Mouse (Mus musculus): Measurements from ENCODE around the gene Gba. TPM values are rescaled to one million over a fixed set of nuclear protein-coding genes. Genes with fewer than 3 reads are reported as not detected.

The Gba gene
- polyA plus RNA-seq, 1 experiment from 2014 or later = 53.7 TPM

GRCm38 (mm10) chr3:89187197-89187596, 15.5 kb upstream of the Gba start:
- peaks cover 31% of the 10 kb centered on the region for H3K4me1 ChIP-seq (replicated peaks)

DNA sequence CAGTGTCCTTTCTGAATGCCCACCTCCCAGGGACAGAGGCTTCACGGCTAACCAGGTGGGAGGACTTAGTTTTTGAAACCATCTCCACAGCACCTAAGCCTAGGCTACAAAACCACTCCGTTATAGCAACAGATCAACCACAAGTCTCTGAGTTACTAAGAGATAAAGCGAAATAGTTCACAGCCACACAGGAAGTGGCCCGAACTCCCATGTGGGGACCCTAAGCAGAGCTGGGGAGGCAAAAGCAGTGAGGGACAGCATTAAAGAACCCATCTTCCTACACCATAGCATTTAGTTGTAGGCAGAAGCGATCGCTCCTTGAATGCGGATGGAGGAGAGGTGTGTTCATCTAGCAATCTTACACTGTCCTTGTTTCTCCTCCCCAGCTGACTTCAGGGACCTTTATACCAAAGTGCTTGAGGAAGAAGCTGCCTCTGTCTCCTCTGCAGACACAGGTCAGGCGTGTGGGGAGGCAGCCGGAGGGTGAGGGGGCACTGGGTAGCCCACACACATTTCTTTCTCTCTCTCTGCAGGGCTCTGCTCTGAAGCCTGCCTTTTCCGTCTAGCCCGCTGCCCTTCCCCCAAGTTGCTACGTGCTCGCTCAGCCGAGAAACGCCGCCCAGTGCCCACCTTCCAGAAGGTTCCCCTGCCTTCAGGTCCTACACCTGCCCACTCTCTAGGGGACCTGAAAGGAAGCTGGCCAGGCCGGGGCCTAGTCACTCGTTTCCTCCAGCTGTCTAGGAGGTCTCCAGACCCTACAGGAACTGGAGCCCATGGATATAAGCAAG, 14.8 kb upstream of the Gba start:
- no peaks in the 10 kb centered on the region for H3K27me3 ChIP-seq (replicated peaks)
- no peak overlapping the region for H3K4me3 ChIP-seq (replicated peaks)
- no peaks in the 10 kb centered on the region for H3K9me3 ChIP-seq
- no peak overlapping the region for H3K27ac ChIP-seq
- ATAC-seq = no peak
- H3K4me1 ChIP-seq (replicated peaks) = peaks cover 25% of the 10 kb centered on the region
- H3K9ac ChIP-seq = no peak overlapping the region
- no peaks in the 10 kb centered on the region for H3K36me3 ChIP-seq
- WGBS = 86% methylated on average over 18 of the region's 18 CpGs
- no peak overlapping the region for H3K4me2 ChIP-seq (replicated peaks)

More at GRCm38 (mm10) chr3:89187197-89187596, 15.5 kb upstream of the Gba start:
- Histone ChIP-seq H3K36me3 (0 out of 2 replicates have a peak, but pooled peaks cover 4% of the 10 kb centered on the region), H3K27me3 (replicated peaks) (no peaks in the 10 kb centered on the region), H3K9ac (no peak overlapping the region), H3K4me2 (replicated peaks) (no peak overlapping the region), H3K27ac (no peak overlapping the region), H3K9me3 (no peaks in the 10 kb centered on the region), H3K4me3 (replicated peaks) (no peak overlapping the region)
- ATAC-seq = no peak
- WGBS = 57% methylated on average over 23 of the region's 23 CpGs

GRCm38 (mm10) chr3:89188478-89188875, 14.3 kb upstream of the Gba start:
- Histone ChIP-seq H3K4me1 (replicated peaks) (peaks cover 22% of the 10 kb centered on the region), H3K27me3 (replicated peaks) (no peaks in the 10 kb centered on the region), H3K9ac (no peak overlapping the region), H3K9me3 (no peaks in the 10 kb centered on the region), H3K36me3 (no peaks in the 10 kb centered on the region), H3K4me2 (replicated peaks) (no peak overlapping the region), H3K27ac (no peak overlapping the region), H3K4me3 (replicated peaks) (no peak overlapping the region)
- ATAC-seq = no peak
- 75% methylated on average over 12 of the region's 12 CpGs for WGBS

DNA sequence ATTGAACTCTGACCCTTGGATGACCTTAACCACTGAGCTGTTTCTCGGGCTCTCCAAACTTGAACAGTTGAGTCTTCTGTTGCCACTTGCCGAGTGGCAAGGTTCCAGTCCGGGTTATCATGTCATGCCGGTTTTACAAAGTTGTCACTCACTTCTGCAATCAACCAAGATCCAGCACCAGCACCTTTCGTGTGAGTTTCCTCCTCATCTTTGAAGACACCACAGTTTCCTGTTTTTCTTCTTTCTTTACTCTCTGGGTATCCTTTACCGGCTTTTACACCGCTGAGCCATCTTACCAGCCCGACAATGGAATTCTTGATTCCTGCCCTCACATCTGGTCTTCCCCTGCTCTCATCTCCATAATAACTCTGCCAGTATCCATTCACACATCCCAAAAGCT, 12.3 kb upstream of the Gba start:
- Histone ChIP-seq H3K27me3 (replicated peaks) (no peaks in the 10 kb centered on the region), H3K4me2 (replicated peaks) (no peak overlapping the region), H3K9me3 (no peaks in the 10 kb centered on the region), H3K27ac (no peak overlapping the region), H3K9ac (no peak overlapping the region), H3K4me3 (replicated peaks) (no peak overlapping the region), H3K36me3 (no peaks in the 10 kb centered on the region), H3K4me1 (replicated peaks) (peaks cover 3% of the 10 kb centered on the region; the same call in 1 of the 2 replicates)
- ATAC-seq = no peak
- 81% methylated on average over 8 of the region's 8 CpGs for WGBS

GRCm38 (mm10) chr3:89193351-89193750, 9.4 kb upstream of the Gba start:
- Histone ChIP-seq H3K4me3 (replicated peaks) (no peak overlapping the region), H3K36me3 (no peaks in the 10 kb centered on the region), H3K9ac (no peak overlapping the region), H3K27me3 (replicated peaks) (no peaks in the 10 kb centered on the region), H3K4me1 (replicated peaks) (peaks cover 8% of the 10 kb centered on the region; the same call in 1 of the 2 replicates), H3K4me2 (replicated peaks) (no peak overlapping the region), H3K27ac (no peak overlapping the region), H3K9me3 (no peaks in the 10 kb centered on the region)
- 71% methylated on average over 1 of the region's 1 CpGs for WGBS
- ATAC-seq = no peak

- Histone ChIP-seq H3K4me2 (replicated peaks) (no peak overlapping the region), H3K9me3 (no peaks in the 10 kb centered on the region), H3K27ac (no peak overlapping the region), H3K36me3 (no peaks in the 10 kb centered on the region), H3K4me1 (replicated peaks) (peaks cover 8% of the 10 kb centered on the region; the same call in 1 of the 2 replicates), H3K9ac (no peak overlapping the region), H3K4me3 (replicated peaks) (no peak overlapping the region), H3K27me3 (replicated peaks) (no peaks in the 10 kb centered on the region)
- no peak for ATAC-seq
- 89% methylated on average over 2 of the region's 2 CpGs for WGBS
Observed at GRCm38 (mm10) chr3:89193853-89194252, 8.9 kb upstream of the Gba start.

- Histone ChIP-seq H3K4me1 (replicated peaks) (peaks cover 8% of the 10 kb centered on the region; the same call in 1 of the 2 replicates), H3K9ac (peak overlapping the region; percentile 58), H3K4me2 (replicated peaks) (peak overlapping the region; percentile 73), H3K27me3 (replicated peaks) (no peaks in the 10 kb centered on the region), H3K36me3 (no peaks in the 10 kb centered on the region), H3K4me3 (replicated peaks) (peak overlapping the region; percentile 45), H3K27ac (peak overlapping the region; percentile 78), H3K9me3 (no peaks in the 10 kb centered on the region)
- peak; percentile 98 for ATAC-seq
- 8% methylated on average over 33 of the region's 33 CpGs for WGBS
Observed at GRCm38 (mm10) chr3:89195979-89196877, 6.5 kb upstream of the Gba start.

DNA sequence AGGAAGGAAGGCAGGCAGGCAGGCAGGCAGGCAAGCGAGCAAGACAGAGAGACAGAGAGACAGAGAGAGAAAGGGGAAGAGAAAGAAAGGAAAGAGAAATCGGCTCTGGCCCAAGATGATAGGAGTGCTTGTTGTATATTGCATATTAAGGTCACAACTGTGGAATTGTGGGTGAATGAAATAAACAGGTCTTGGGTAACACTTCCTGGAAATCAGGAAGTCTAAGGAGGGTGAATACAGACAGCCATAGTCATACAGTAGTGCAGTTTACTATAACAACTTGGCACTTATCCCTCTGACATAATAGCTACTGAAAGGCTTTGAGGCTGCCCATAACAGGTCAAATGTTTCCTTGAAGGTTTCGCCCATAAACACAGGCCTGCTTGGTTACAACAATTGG, 2.9 kb upstream of the Gba start:
- Histone ChIP-seq H3K9me3 (no peaks in the 10 kb centered on the region), H3K36me3 (0 out of 2 replicates have a peak, but pooled peaks cover 3% of the 10 kb centered on the region), H3K27me3 (replicated peaks) (no peaks in the 10 kb centered on the region), H3K9ac (no peak overlapping the region), H3K4me3 (replicated peaks) (no peak overlapping the region), H3K4me2 (replicated peaks) (no peak overlapping the region), H3K27ac (no peak overlapping the region), H3K4me1 (replicated peaks) (peaks cover 12% of the 10 kb centered on the region)
- 78% methylated on average over 3 of the region's 3 CpGs for WGBS
- ATAC-seq = no peak

- peaks cover 4% of the 10 kb centered on the region for H3K4me1 ChIP-seq (replicated peaks)
- peak; percentile 15; the same call in 1 of the 2 replicates for ATAC-seq
Observed at GRCm38 (mm10) chr3:89203142-89203514, 400 bp downstream of the Gba start.

GRCm38 (mm10) chr3:89206079-89206478, 3.4 kb downstream of the Gba start:
- no peak for ATAC-seq
- Histone ChIP-seq H3K9me3 (no peaks in the 10 kb centered on the region), H3K27ac (no peak overlapping the region), H3K36me3 (peaks cover 44% of the 10 kb centered on the region), H3K4me3 (replicated peaks) (no peak overlapping the region), H3K9ac (no peak overlapping the region), H3K4me1 (replicated peaks) (peaks cover 4% of the 10 kb centered on the region), H3K27me3 (replicated peaks) (no peaks in the 10 kb centered on the region), H3K4me2 (replicated peaks) (no peak overlapping the region)
- WGBS = 92% methylated on average over 7 of the region's 7 CpGs

More at GRCm38 (mm10) chr3:89203142-89203514, 400 bp downstream of the Gba start:
- no peaks in the 10 kb centered on the region for H3K27me3 ChIP-seq (replicated peaks)
- H3K36me3 ChIP-seq = peaks cover 22% of the 10 kb centered on the region
- peak overlapping the region; percentile 68 for H3K4me2 ChIP-seq (replicated peaks)
- 35% methylated on average over 5 of the region's 5 CpGs for WGBS
- peak overlapping the region; percentile 39 for H3K9ac ChIP-seq
- H3K4me3 ChIP-seq (replicated peaks) = peak overlapping the region; percentile 48
- no peak overlapping the region for H3K27ac ChIP-seq
- H3K9me3 ChIP-seq = no peaks in the 10 kb centered on the region

DNA sequence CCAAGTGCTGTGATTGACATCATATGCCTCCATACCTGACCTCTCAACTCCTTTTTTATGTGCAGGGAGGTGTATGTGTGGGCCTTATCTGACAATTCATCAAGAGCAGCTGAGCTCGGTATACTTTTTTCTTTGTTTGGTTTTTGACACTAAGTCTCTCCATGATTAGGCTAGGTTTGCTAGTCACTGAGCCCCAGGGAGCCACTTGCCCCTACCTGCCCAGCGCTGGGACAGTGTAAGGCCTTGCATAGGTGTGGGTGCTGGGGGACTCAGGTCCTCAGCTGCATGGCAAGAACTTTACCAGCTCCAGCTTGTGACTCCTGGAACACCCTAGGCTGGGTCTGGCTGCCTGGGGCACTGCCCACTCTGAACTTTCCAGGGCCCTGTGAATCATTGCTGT, 4.0 kb downstream of the Gba start:
- no peak overlapping the region for H3K27ac ChIP-seq
- no peaks in the 10 kb centered on the region for H3K27me3 ChIP-seq (replicated peaks)
- H3K4me2 ChIP-seq (replicated peaks) = no peak overlapping the region
- H3K4me1 ChIP-seq (replicated peaks) = peaks cover 4% of the 10 kb centered on the region
- ATAC-seq = no peak
- H3K9me3 ChIP-seq = no peaks in the 10 kb centered on the region
- WGBS = 82% methylated on average over 2 of the region's 2 CpGs
- H3K4me3 ChIP-seq (replicated peaks) = no peak overlapping the region
- peaks cover 45% of the 10 kb centered on the region for H3K36me3 ChIP-seq
- no peak overlapping the region for H3K9ac ChIP-seq

DNA sequence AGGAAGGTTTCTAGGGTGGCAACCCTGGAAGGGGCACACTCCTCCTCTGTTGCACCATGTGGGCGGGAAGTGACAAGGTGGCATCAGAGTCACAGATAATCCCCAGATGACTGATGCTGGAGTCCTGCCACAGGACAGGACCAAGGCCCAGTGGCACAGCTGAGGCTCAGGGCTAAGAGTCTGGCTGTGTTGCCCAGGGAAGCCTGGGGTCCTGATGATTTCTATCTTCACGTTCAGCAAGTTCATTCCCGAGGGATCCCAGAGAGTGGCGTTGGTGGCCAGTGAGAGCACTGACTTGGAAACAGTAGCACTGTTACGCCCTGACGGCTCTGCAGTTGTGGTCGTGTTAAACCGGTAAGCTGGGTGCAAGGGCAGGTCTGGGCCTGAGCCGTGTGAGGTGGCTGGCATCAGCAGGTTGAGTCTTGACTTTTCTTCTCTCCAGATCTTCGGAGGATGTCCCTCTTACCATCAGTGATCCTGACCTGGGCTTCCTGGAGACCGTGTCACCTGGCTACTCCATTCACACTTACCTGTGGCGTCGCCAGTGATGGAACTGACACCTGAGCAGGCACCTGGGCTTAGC, 5.4 kb downstream of the Gba start:
- H3K4me1 ChIP-seq (replicated peaks) = peaks cover 10% of the 10 kb centered on the region
- H3K27ac ChIP-seq = no peak overlapping the region
- 87% methylated on average over 13 of the region's 13 CpGs for WGBS
- peaks cover 45% of the 10 kb centered on the region for H3K36me3 ChIP-seq
- H3K9me3 ChIP-seq = no peaks in the 10 kb centered on the region
- H3K4me2 ChIP-seq (replicated peaks) = no peak overlapping the region
- ATAC-seq = no peak
- H3K9ac ChIP-seq = no peak overlapping the region
- no peak overlapping the region for H3K4me3 ChIP-seq (replicated peaks)
- H3K27me3 ChIP-seq (replicated peaks) = no peaks in the 10 kb centered on the region

Data from intestine, embryonic 15.5 days (tissue).